Mouse (Mus musculus): ENCODE data around the gene H2-Oa. TPM values are rescaled to one million over a fixed set of nuclear protein-coding genes. Genes with fewer than 3 reads are reported as not detected.

H2-Oa gene
- 0.48 and 1.1 TPM in 2 replicates for polyA plus RNA-seq (2015; fragmentation: Nextera tagmentation; extraction: Ambion mirVana)

DNA sequence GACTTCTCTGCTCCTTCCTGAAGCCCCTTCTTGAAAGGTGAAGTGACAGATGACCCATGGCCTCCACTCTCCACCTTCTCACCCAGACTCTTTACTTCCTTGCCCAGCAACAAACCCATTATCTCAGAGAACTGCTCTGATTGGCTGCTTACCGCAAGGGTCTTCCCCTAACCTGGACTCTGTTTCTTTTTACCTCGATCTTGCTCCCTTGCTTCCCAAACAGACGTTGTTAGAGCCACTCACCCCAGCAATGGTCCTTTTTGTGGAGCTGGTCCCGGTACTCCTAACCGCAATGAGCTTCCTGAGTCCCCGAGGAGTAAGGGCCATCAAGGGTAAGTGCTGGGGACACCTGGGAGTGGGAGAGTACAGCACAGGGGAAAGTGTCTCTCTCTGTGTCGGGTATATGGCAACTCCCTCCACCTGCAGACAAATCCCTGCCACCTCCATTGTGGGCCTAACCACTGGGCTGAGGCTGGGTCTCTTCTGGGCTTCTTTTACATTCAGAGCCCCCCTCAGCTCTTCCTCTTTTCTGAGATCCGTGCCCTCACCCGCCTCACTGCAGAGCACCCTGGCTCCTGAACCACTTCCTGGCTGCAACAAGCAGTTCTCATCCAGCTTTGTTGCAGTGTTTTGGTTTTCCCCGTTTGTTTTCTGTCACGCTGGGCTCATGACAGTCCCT lies at the start of gene H2-Oa:
H2-Oa (plus strand) TSS at position 144 of the 679 bp plus-strand sequence.
- DNase-seq (ENCODE audit: low spot score) (no peak), ATAC-seq (no peak)
- no peak within 1 kb of the TSS for H3K9ac ChIP-seq (replicated peaks; ENCODE audit: low read depth)
- WGBS: 31% methylated on average over 11 of the region's 11 CpGs
- H3K4me1 ChIP-seq (ENCODE audit: insufficient read depth, low read depth, low read length): no peaks in the 10 kb centered on the region
- H3K9me3 ChIP-seq (ENCODE audit: low read length): no peaks in the 10 kb centered on the region
- no peak for TF ChIP-seq CTCF (IDR thresholded peaks at IDR 0.05)
- no peak for TF ChIP-seq EP300 (IDR thresholded peaks at IDR 0.05)
- no peaks in the 10 kb centered on the region for H3K27me3 ChIP-seq (replicated peaks; ENCODE audit: insufficient read depth, low read length)
- no peak within 1 kb of the TSS for H3K4me3 ChIP-seq (ENCODE audit: low read depth, low read length)
- H3K36me3 ChIP-seq (ENCODE audit: insufficient read depth, low read length): no peaks in the 10 kb centered on the region
- no peak within 1 kb of the TSS for H3K4me2 ChIP-seq (replicated peaks; ENCODE audit: low read depth, low read length)
- H3K27ac ChIP-seq (ENCODE audit: low read length): no peak within 1 kb of the TSS

GRCm38 (mm10) chr17:34045941-34046340 lies 46.2 kb upstream of the H2-Oa start:
- no peaks in the 10 kb centered on the region for H3K27me3 ChIP-seq (replicated peaks; ENCODE audit: insufficient read depth, low read length)
- H3K9ac ChIP-seq (replicated peaks; ENCODE audit: low read depth): no peak overlapping the region
- no peak overlapping the region for H3K27ac ChIP-seq (ENCODE audit: low read length)
- DNase-seq (ENCODE audit: low spot score) (no peak), ATAC-seq (no peak)
- no peaks in the 10 kb centered on the region for H3K9me3 ChIP-seq (ENCODE audit: low read length)
- no peak overlapping the region for H3K4me2 ChIP-seq (replicated peaks; ENCODE audit: low read depth, low read length)
- H3K4me1 ChIP-seq (ENCODE audit: insufficient read depth, low read depth, low read length): no peaks in the 10 kb centered on the region
- WGBS: 76% methylated on average over 14 of the region's 14 CpGs
- TF ChIP-seq EP300 (IDR thresholded peaks at IDR 0.05) (no peak), CTCF (IDR thresholded peaks at IDR 0.05) (no peak)
- H3K4me3 ChIP-seq (ENCODE audit: low read depth, low read length): no peak overlapping the region
- no peaks in the 10 kb centered on the region for H3K36me3 ChIP-seq (ENCODE audit: insufficient read depth, low read length)

- H3K4me2 ChIP-seq (replicated peaks; ENCODE audit: low read depth, low read length): no peak overlapping the region
- H3K27ac ChIP-seq (ENCODE audit: low read length): no peak overlapping the region
- H3K9me3 ChIP-seq (ENCODE audit: low read length): no peaks in the 10 kb centered on the region
- 86% methylated on average over 5 of the region's 5 CpGs for WGBS
- H3K9ac ChIP-seq (replicated peaks; ENCODE audit: low read depth): no peak overlapping the region
- no peak for DNase-seq (ENCODE audit: low spot score)
- TF ChIP-seq CTCF (IDR thresholded peaks at IDR 0.05) (no peak), EP300 (IDR thresholded peaks at IDR 0.05) (no peak)
- no peaks in the 10 kb centered on the region for H3K4me1 ChIP-seq (ENCODE audit: insufficient read depth, low read depth, low read length)
- no peaks in the 10 kb centered on the region for H3K36me3 ChIP-seq (ENCODE audit: insufficient read depth, low read length)
- no peaks in the 10 kb centered on the region for H3K27me3 ChIP-seq (replicated peaks; ENCODE audit: insufficient read depth, low read length)
- H3K4me3 ChIP-seq (ENCODE audit: low read depth, low read length): no peak overlapping the region
- ATAC-seq: no peak
Measured at GRCm38 (mm10) chr17:34047404-34048050, 44.6 kb upstream of the H2-Oa start.

DNA sequence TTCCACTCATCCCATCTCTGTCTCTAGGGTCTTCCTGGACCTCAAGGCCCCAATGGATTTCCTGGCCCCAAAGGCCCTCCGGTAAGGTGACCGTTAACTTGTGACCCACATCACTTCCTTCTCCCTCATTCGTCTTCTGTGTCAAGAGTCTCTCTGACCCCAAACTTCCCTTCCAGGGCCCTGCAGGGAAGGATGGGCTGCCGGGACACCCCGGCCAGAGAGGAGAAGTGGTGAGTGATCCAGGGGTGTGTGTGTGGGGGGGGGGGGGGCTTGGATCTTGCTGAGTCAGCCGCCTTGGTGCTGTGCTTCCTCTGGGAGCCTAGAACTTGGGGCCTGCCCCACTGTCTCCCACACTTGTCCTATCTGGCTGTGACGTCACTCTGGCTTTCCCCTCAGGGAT lies 34.9 kb upstream of the H2-Oa start:
- Histone ChIP-seq H3K9ac (replicated peaks; ENCODE audit: low read depth) (no peak overlapping the region), H3K4me2 (replicated peaks; ENCODE audit: low read depth, low read length) (no peak overlapping the region), H3K36me3 (ENCODE audit: insufficient read depth, low read length) (no peaks in the 10 kb centered on the region), H3K9me3 (ENCODE audit: low read length) (no peaks in the 10 kb centered on the region), H3K4me1 (ENCODE audit: insufficient read depth, low read depth, low read length) (no peaks in the 10 kb centered on the region), H3K27ac (ENCODE audit: low read length) (no peak overlapping the region), H3K27me3 (replicated peaks; ENCODE audit: insufficient read depth, low read length) (no peaks in the 10 kb centered on the region), H3K4me3 (ENCODE audit: low read depth, low read length) (no peak overlapping the region)
- TF ChIP-seq EP300 (IDR thresholded peaks at IDR 0.05): no peak
- no peak for TF ChIP-seq CTCF (IDR thresholded peaks at IDR 0.05)
- ATAC-seq (peak; percentile 44), DNase-seq (ENCODE audit: low spot score) (no peak)
- WGBS: 34% methylated on average over 7 of the region's 7 CpGs

DNA sequence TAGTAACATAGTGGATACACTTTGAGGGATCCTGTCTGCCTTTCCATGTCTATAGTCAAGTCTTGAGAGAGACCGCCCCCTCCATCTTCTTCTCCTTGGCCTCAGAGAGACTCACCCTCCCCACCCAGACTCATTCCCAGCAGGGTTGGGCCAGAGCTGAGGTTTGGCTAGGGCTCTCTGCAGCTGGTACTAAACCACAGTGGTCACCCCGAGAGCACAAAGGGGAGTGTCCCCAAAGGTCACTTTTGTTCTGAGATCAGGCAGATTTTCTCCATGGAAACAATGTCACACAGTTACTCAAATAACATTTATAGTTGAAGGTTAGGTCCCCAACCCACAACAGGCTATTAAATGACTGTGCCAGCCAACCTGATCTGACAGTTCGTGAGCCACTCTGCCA lies 23.3 kb upstream of the H2-Oa start:
- H3K4me3 ChIP-seq (ENCODE audit: low read depth, low read length): no peak overlapping the region
- WGBS: 43% methylated on average over 3 of the region's 3 CpGs
- no peaks in the 10 kb centered on the region for H3K9me3 ChIP-seq (ENCODE audit: low read length)
- ATAC-seq (no peak), DNase-seq (ENCODE audit: low spot score) (no peak)
- no peak overlapping the region for H3K9ac ChIP-seq (replicated peaks; ENCODE audit: low read depth)
- H3K27me3 ChIP-seq (replicated peaks; ENCODE audit: insufficient read depth, low read length): no peaks in the 10 kb centered on the region
- no peak overlapping the region for H3K27ac ChIP-seq (ENCODE audit: low read length)
- no peak overlapping the region for H3K4me2 ChIP-seq (replicated peaks; ENCODE audit: low read depth, low read length)
- no peaks in the 10 kb centered on the region for H3K4me1 ChIP-seq (ENCODE audit: insufficient read depth, low read depth, low read length)
- no peaks in the 10 kb centered on the region for H3K36me3 ChIP-seq (ENCODE audit: insufficient read depth, low read length)
- TF ChIP-seq EP300 (IDR thresholded peaks at IDR 0.05) (no peak), CTCF (IDR thresholded peaks at IDR 0.05) (no peak)

DNA sequence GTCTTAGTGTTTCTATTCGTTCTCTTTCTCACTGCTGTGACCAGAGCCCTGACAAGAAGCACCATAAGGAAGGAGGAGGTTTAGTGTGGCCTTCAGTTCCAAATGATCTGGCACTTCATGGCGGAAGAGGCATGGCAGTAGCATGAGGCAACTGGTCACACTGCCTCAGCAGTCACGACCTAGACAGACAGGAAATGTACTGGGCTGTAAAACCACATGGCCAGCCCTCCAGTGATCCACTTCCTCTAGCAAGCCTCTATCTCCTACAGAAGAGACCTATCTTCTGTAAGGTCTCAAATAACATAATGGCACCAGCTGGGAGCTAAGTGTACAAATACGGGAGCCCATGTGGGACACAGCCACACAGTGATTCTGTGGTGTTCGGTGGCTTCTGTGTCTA lies 20.0 kb upstream of the H2-Oa start:
- Histone ChIP-seq H3K9ac (replicated peaks; ENCODE audit: low read depth) (no peak overlapping the region), H3K9me3 (ENCODE audit: low read length) (no peaks in the 10 kb centered on the region), H3K27me3 (replicated peaks; ENCODE audit: insufficient read depth, low read length) (peaks cover 9% of the 10 kb centered on the region; the same call in 1 of the 2 replicates), H3K27ac (ENCODE audit: low read length) (no peak overlapping the region), H3K4me2 (replicated peaks; ENCODE audit: low read depth, low read length) (no peak overlapping the region), H3K4me3 (ENCODE audit: low read depth, low read length) (no peak overlapping the region), H3K36me3 (ENCODE audit: insufficient read depth, low read length) (no peaks in the 10 kb centered on the region), H3K4me1 (ENCODE audit: insufficient read depth, low read depth, low read length) (no peaks in the 10 kb centered on the region)
- DNase-seq (ENCODE audit: low spot score): peak; percentile 33
- 64% methylated on average over 5 of the region's 5 CpGs for WGBS
- ATAC-seq: no peak
- no peak for TF ChIP-seq EP300 (IDR thresholded peaks at IDR 0.05)
- no peak for TF ChIP-seq CTCF (IDR thresholded peaks at IDR 0.05)

All from lung, postnatal 0 days (tissue).